Mouse (Mus musculus): Measurements from ENCODE around the gene Nrn1. TPM values are rescaled to one million over a fixed set of nuclear protein-coding genes. Genes with fewer than 3 reads are reported as not detected.

Nrn1 gene
- polyA plus RNA-seq (2014; fragmentation: Illumina TruSeq; extraction: RNeasy Lipid Tissue Mini Kit (QIAGEN cat#74804); ENCODE audit: low read depth, low replicate concordance): 0.28 TPM

DNA sequence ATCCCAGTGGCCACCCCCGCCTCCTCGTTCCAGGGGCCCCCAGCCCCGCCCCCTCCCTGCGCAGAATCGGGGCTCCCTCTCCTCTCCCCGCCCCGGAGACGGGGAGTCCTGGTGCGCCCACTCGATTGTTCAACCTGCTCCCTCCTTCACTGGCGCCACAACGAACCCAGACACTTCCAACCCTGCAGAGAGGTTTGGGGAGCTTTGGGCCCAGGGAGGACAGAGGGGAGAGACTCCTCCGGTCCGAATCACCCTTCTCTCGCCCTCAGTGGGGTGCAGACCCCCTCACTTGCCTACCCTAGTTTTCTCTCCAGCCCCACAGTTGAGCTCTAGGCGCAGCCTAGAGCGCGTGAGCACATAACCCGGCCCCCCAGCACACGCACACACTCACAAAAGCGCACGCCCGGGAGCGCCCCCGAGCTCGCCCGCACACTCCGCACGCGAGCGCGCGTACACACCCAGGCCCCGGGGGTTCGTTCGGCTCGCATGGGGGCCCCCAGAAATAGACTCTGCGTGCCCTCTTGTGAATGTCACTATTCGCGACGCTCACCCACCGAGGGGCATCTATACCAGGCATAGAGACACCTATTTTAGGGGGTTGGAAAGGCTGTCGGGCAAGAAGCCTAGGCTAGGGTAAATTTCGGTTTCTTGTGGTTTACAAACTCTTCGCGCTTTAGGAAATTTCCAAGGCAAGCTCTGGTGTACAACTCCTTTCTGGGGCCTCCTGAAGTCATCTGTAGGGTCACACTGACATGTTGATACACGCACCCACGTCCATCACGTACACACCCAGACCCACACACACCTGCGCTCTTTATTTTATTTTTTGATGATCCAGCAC lies at the start of gene Nrn1:
Gene Nrn1 (minus strand): TSS at position 401 of the 841 bp plus-strand sequence.

All from kidney, adult 10 weeks (tissue).